Mouse (Mus musculus) ES-Bruce4 (cell line): ENCODE data around the gene Gm11985. TPM values are rescaled to one million over a fixed set of nuclear protein-coding genes. Genes with fewer than 3 reads are reported as not detected.

Experiments used
- H3K27ac ChIP-seq: 2 replicates; pipeline ENCODE4 v1.5.1; 2012; ENCODE audit warnings: low read length, inconsistent platforms; ENCODE audit not compliant: insufficient read depth
- H3K27me3 ChIP-seq: 2 replicates; pipeline ENCODE4 v1.6.1; 2012; ENCODE audit warnings: mild to moderate bottlenecking, low read length, inconsistent platforms; ENCODE audit not compliant: control insufficient read depth, poor library complexity, insufficient read depth, severe bottlenecking
- H3K36me3 ChIP-seq: 2 replicates; pipeline ENCODE4 v1.6.1; 2012; ENCODE audit warnings: inconsistent platforms, mild to moderate bottlenecking, low read length, moderate library complexity; ENCODE audit not compliant: control insufficient read depth, poor library complexity, insufficient read depth, severe bottlenecking
- H3K4me1 ChIP-seq: one replicate; pipeline ENCODE4 v1.8.1; 2011; ENCODE audit warnings: low read length; ENCODE audit not compliant: control insufficient read depth, insufficient read depth
- H3K4me3 ChIP-seq: 2 replicates; pipeline ENCODE4 v1.5.1; 2011; ENCODE audit warnings: low read depth, mild to moderate bottlenecking, low read length
- H3K9ac ChIP-seq: 2 replicates; pipeline ENCODE4 v1.6.1; 2012; ENCODE audit warnings: low read depth, mild to moderate bottlenecking, inconsistent platforms; ENCODE audit not compliant: poor library complexity, severe bottlenecking
- H3K9me3 ChIP-seq: replicated peaks from 2 replicates; pipeline ENCODE4 v1.6.1; 2012; ENCODE audit warnings: mild to moderate bottlenecking, low read length, inconsistent platforms; ENCODE audit not compliant: control insufficient read depth, poor library complexity, insufficient read depth, severe bottlenecking
- CTCF ChIP-seq: IDR thresholded peaks from one replicate; pipeline ENCODE4 v1.8.1; 2011; ENCODE audit warnings: low read depth, low read length
- EP300 ChIP-seq: IDR thresholded peaks from 2 replicates; pipeline ENCODE4 v1.6.1; 2011; ENCODE audit warnings: low read depth, low read length; ENCODE audit not compliant: insufficient read depth
- POLR2A ChIP-seq: IDR thresholded peaks from one replicate; pipeline ENCODE4 v1.8.1; 2011; ENCODE audit warnings: low read length; ENCODE audit not compliant: insufficient read depth
- polyA plus RNA-seq: library from polyadenylated mRNA; stranded (reverse); fragments of >200 nt; gene quantifications from 2 replicates; pipeline ENCODE4 v1.2.4, GENCODE M21; 2011; ENCODE audit warnings: low read depth; ENCODE audit not compliant: missing spikeins, insufficient read depth, insufficient read length

Gene Gm11985
- polyA plus RNA-seq, 1 experiment = not detected

- Histone ChIP-seq H3K4me1 (no peaks in the 10 kb centered on the region), H3K9ac (no peak overlapping the region), H3K27ac (no peak overlapping the region), H3K4me3 (no peak overlapping the region), H3K36me3 (no peaks in the 10 kb centered on the region), H3K27me3 (no peaks in the 10 kb centered on the region; the same call in 1 of the 2 replicates), H3K9me3 (no peaks in the 10 kb centered on the region)
- TF ChIP-seq CTCF = peak; percentile 68
- no peak for TF ChIP-seq EP300
- no peak for TF ChIP-seq POLR2A
Measured at GRCm38 (mm10) chr11:7215703-7216102, 27.3 kb upstream of the Gm11985 start.

GRCm38 (mm10) chr11:7214761-7215160 is 26.4 kb upstream of the Gm11985 start:
- Histone ChIP-seq H3K36me3 (no peaks in the 10 kb centered on the region), H3K27ac (no peak overlapping the region), H3K27me3 (no peaks in the 10 kb centered on the region; the same call in 1 of the 2 replicates), H3K9me3 (no peaks in the 10 kb centered on the region), H3K9ac (peak overlapping the region; percentile 91; the same call in 1 of the 2 replicates), H3K4me3 (0 out of 2 replicates have a peak overlapping the region, but pooled peaks have one; percentile 8), H3K4me1 (no peaks in the 10 kb centered on the region)
- TF ChIP-seq EP300 (no peak), POLR2A (no peak), CTCF (peak; percentile 41)

GRCm38 (mm10) chr11:7214342-7214660 is 25.9 kb upstream of the Gm11985 start:
- peak overlapping the region; percentile 91 for H3K9ac ChIP-seq
- TF ChIP-seq EP300 (no peak), POLR2A (no peak), CTCF (no peak)

GRCm38 (mm10) chr11:7213501-7214341 is 25.4 kb upstream of the Gm11985 start, which contains the start of gene Igfbp3:
Gene Igfbp3, minus strand, starts transcription at chr11:7213923.
- no peaks in the 10 kb centered on the region for H3K4me1 ChIP-seq
- H3K27ac ChIP-seq = no peak within 1 kb of the TSS
- H3K4me3 ChIP-seq = peak within 1 kb of the TSS; percentile 81
- no peaks in the 10 kb centered on the region for H3K9me3 ChIP-seq
- TF ChIP-seq CTCF = no peak
- no peak for TF ChIP-seq POLR2A
- TF ChIP-seq EP300 = no peak
- peak within 1 kb of the TSS; percentile 91 for H3K9ac ChIP-seq
- no peaks in the 10 kb centered on the region; the same call in 1 of the 2 replicates for H3K27me3 ChIP-seq
- 0 out of 2 replicates have a peak, but pooled peaks cover 3% of the 10 kb centered on the region for H3K36me3 ChIP-seq

More at GRCm38 (mm10) chr11:7214342-7214660, 25.9 kb upstream of the Gm11985 start:
- no peak overlapping the region for H3K27ac ChIP-seq
- no peaks in the 10 kb centered on the region for H3K9me3 ChIP-seq
- H3K27me3 ChIP-seq = no peaks in the 10 kb centered on the region; the same call in 1 of the 2 replicates
- H3K36me3 ChIP-seq = no peaks in the 10 kb centered on the region
- no peaks in the 10 kb centered on the region for H3K4me1 ChIP-seq
- peak overlapping the region; percentile 81 for H3K4me3 ChIP-seq

GRCm38 (mm10) chr11:7213161-7213500 is 24.8 kb upstream of the Gm11985 start:
- H3K4me3 ChIP-seq = peak overlapping the region; percentile 81
- H3K4me1 ChIP-seq = no peaks in the 10 kb centered on the region
- peak overlapping the region; percentile 91 for H3K9ac ChIP-seq
- H3K27ac ChIP-seq = no peak overlapping the region
- H3K9me3 ChIP-seq = no peaks in the 10 kb centered on the region
- TF ChIP-seq POLR2A (no peak), CTCF (no peak), EP300 (no peak)
- H3K27me3 ChIP-seq = no peaks in the 10 kb centered on the region; the same call in 1 of the 2 replicates
- 0 out of 2 replicates have a peak, but pooled peaks cover 3% of the 10 kb centered on the region for H3K36me3 ChIP-seq

GRCm38 (mm10) chr11:7212126-7212798 is 23.9 kb upstream of the Gm11985 start:
- Histone ChIP-seq H3K27ac (no peak overlapping the region), H3K9me3 (no peaks in the 10 kb centered on the region), H3K9ac (0 out of 2 replicates have a peak overlapping the region, but pooled peaks have one; percentile 1), H3K27me3 (no peaks in the 10 kb centered on the region; the same call in 1 of the 2 replicates), H3K36me3 (0 out of 2 replicates have a peak, but pooled peaks cover 3% of the 10 kb centered on the region), H3K4me3 (0 out of 2 replicates have a peak overlapping the region, but pooled peaks have one; percentile 4), H3K4me1 (no peaks in the 10 kb centered on the region)
- TF ChIP-seq EP300 (no peak), POLR2A (no peak), CTCF (no peak)
